Mouse (Mus musculus): Measurements from ENCODE around the gene Capn12. TPM values are rescaled to one million over a fixed set of nuclear protein-coding genes. Genes with fewer than 3 reads are reported as not detected.

Gene Capn12
- total RNA-seq, 2 experiments from 2014 or later = not detected

- ATAC-seq (replicated peaks; ENCODE audit: low FRiP score, low TSS enrichment, poor library complexity, severe bottlenecking) = no peak
Measured at GRCm38 (mm10) chr7:28938654-28939053, 57.4 kb downstream of the Capn12 start.

- ATAC-seq (replicated peaks; ENCODE audit: low FRiP score, low TSS enrichment, poor library complexity, severe bottlenecking) = no peak
Measured at GRCm38 (mm10) chr7:28939418-28940183, 58.4 kb downstream of the Capn12 start.

GRCm38 (mm10) chr7:28941129-28941528, 59.9 kb downstream of the Capn12 start:
- no peak for ATAC-seq (replicated peaks; ENCODE audit: low FRiP score, low TSS enrichment, poor library complexity, severe bottlenecking)

- no peak for ATAC-seq (replicated peaks; ENCODE audit: low FRiP score, low TSS enrichment, poor library complexity, severe bottlenecking)
Measured at GRCm38 (mm10) chr7:28941542-28941941, 60.3 kb downstream of the Capn12 start.

Other genes with a start within 250 kb of the Capn12 start
- gene Fbxo27, start 188.6 kb upstream of the Capn12 start, total RNA-seq (2014; fragmentation: Nextera tagmentation) = not detected in 2 replicates
- gene Fbxo27, start 188.6 kb upstream of the Capn12 start, total RNA-seq (2017) = not detected in 2 replicates
- 1.6 TPM in 1 of 2 replicates, not detected in the other for gene Fbxo17, start 164.6 kb upstream of the Capn12 start, total RNA-seq (2014; fragmentation: Nextera tagmentation)
- gene Fbxo17, start 164.6 kb upstream of the Capn12 start, total RNA-seq (2017) = 0.34 and 1.2 TPM in 2 replicates
- gene Mrps12, start 139.6 kb upstream of the Capn12 start, total RNA-seq (2014; fragmentation: Nextera tagmentation) = 152 and 185 TPM in 2 replicates
- gene Mrps12, start 139.6 kb upstream of the Capn12 start, total RNA-seq (2017) = 31.2 and 55.9 TPM in 2 replicates
- 24.9 and 32.6 TPM in 2 replicates for gene Sars2, start 139.4 kb upstream of the Capn12 start, total RNA-seq (2014; fragmentation: Nextera tagmentation)
- 11.3 and 15.6 TPM in 2 replicates for gene Sars2, start 139.4 kb upstream of the Capn12 start, total RNA-seq (2017)
- not detected in 2 replicates for gene Ccer2, start 125.2 kb upstream of the Capn12 start, total RNA-seq (2014; fragmentation: Nextera tagmentation)
- not detected in 2 replicates for gene Ccer2, start 125.2 kb upstream of the Capn12 start, total RNA-seq (2017)
- gene Sirt2, start 114.7 kb upstream of the Capn12 start, total RNA-seq (2014; fragmentation: Nextera tagmentation) = 85.8 and 107 TPM in 2 replicates
- 41.4 and 49.7 TPM in 2 replicates for gene Sirt2, start 114.7 kb upstream of the Capn12 start, total RNA-seq (2017)
- gene Nfkbib, start 113.9 kb upstream of the Capn12 start, total RNA-seq (2014; fragmentation: Nextera tagmentation) = 34.3 and 39.7 TPM in 2 replicates
- 10.3 and 12.8 TPM in 2 replicates for gene Nfkbib, start 113.9 kb upstream of the Capn12 start, total RNA-seq (2017)
- gene Rinl, start 92.5 kb upstream of the Capn12 start, total RNA-seq (2014; fragmentation: Nextera tagmentation) = 21.5 and 26.4 TPM in 2 replicates
- 17.9 and 24.5 TPM in 2 replicates for gene Rinl, start 92.5 kb upstream of the Capn12 start, total RNA-seq (2017)
- 437 and 487 TPM in 2 replicates for gene Hnrnpl, start 72.9 kb upstream of the Capn12 start, total RNA-seq (2014; fragmentation: Nextera tagmentation)
- 350 and 619 TPM in 2 replicates for gene Hnrnpl, start 72.9 kb upstream of the Capn12 start, total RNA-seq (2017)
- gene Ech1, start 56.2 kb upstream of the Capn12 start, total RNA-seq (2014; fragmentation: Nextera tagmentation) = 119 and 130 TPM in 2 replicates
- 85.5 and 95.0 TPM in 2 replicates for gene Ech1, start 56.2 kb upstream of the Capn12 start, total RNA-seq (2017)
- 8.7 and 23.2 TPM in 2 replicates for gene Lgals4, start 47.6 kb upstream of the Capn12 start, total RNA-seq (2014; fragmentation: Nextera tagmentation)
- 2.6 and 3.8 TPM in 2 replicates for gene Lgals4, start 47.6 kb upstream of the Capn12 start, total RNA-seq (2017)
- gene Lgals7, start 17.6 kb upstream of the Capn12 start, total RNA-seq (2014; fragmentation: Nextera tagmentation) = not detected in 2 replicates
- gene Lgals7, start 17.6 kb upstream of the Capn12 start, total RNA-seq (2017) = not detected in 2 replicates
- gene Actn4, start 80.9 kb downstream of the Capn12 start, total RNA-seq (2014; fragmentation: Nextera tagmentation) = 93.1 and 106 TPM in 2 replicates
- gene Actn4, start 80.9 kb downstream of the Capn12 start, total RNA-seq (2017) = 41.1 and 51.7 TPM in 2 replicates
- gene Eif3k, start 100.4 kb downstream of the Capn12 start, total RNA-seq (2014; fragmentation: Nextera tagmentation) = 499 and 586 TPM in 2 replicates
- 360 and 454 TPM in 2 replicates for gene Eif3k, start 100.4 kb downstream of the Capn12 start, total RNA-seq (2017)
- 64.1 and 76.8 TPM in 2 replicates for gene Map4k1, start 100.6 kb downstream of the Capn12 start, total RNA-seq (2014; fragmentation: Nextera tagmentation)
- 42.6 and 47.9 TPM in 2 replicates for gene Map4k1, start 100.6 kb downstream of the Capn12 start, total RNA-seq (2017)
- gene Ryr1, start 243.8 kb downstream of the Capn12 start, total RNA-seq (2014; fragmentation: Nextera tagmentation) = 0.07 and 0.84 TPM in 2 replicates
- gene Ryr1, start 243.8 kb downstream of the Capn12 start, total RNA-seq (2017) = 0.34 TPM in 1 of 2 replicates, not detected in the other

All from megakaryocyte-erythroid progenitor cell, adult 5-6 weeks (primary cell).